Mouse (Mus musculus) liver, embryonic 11.5 days (tissue): Measurements from ENCODE around the gene Cd244a. TPM values are rescaled to one million over a fixed set of nuclear protein-coding genes. Genes with fewer than 3 reads are reported as not detected.

Source experiments
- ATAC-seq: fragments of 200-750 bp; cut with Nextera tagmentation; replicated peaks from 2 replicates; pipeline ENCODE4 v1.8.0; 2017; ENCODE audit warnings: moderate number of reproducible peaks, mild to moderate bottlenecking, moderate TSS enrichment, moderate library complexity; ENCODE audit not compliant: low FRiP score
- DNase-seq: peaks from one replicate; pipeline ENCODE4 v3.0.0-alpha.2; 2017; ENCODE audit warnings: low spot score
- H3K27ac ChIP-seq: fragments of 300-500 bp; sonication (generic); 2 replicates; pipeline ENCODE4 v1.5.1; 2014; ENCODE audit warnings: mild to moderate bottlenecking, low read depth, low read length, control low read depth
- H3K27me3 ChIP-seq: fragments of 300-500 bp; sonication (generic); replicated peaks from 2 replicates; pipeline ENCODE4 v1.6.1; 2014; ENCODE audit warnings: low read length, mixed read lengths; ENCODE audit not compliant: control insufficient read depth, insufficient read depth
- H3K36me3 ChIP-seq: fragments of 300-500 bp; sonication (generic); 2 replicates; pipeline ENCODE4 v1.6.1; 2014; ENCODE audit warnings: mild to moderate bottlenecking, low read length, moderate library complexity, mixed read lengths; ENCODE audit not compliant: control insufficient read depth, insufficient read depth
- H3K4me1 ChIP-seq: fragments of 300-500 bp; sonication (generic); replicated peaks from 2 replicates; pipeline ENCODE4 v1.6.1; 2014; ENCODE audit warnings: low read length, mixed read lengths; ENCODE audit not compliant: control insufficient read depth, insufficient read depth
- H3K4me2 ChIP-seq: fragments of 300-500 bp; sonication (generic); 2 replicates; pipeline ENCODE4 v1.6.1; 2014; ENCODE audit warnings: mild to moderate bottlenecking, control low read depth, moderate library complexity
- H3K4me3 ChIP-seq: fragments of 300-500 bp; sonication (generic); 2 replicates; pipeline ENCODE4 v1.5.1; 2014; ENCODE audit warnings: low read depth, low read length, control low read depth
- H3K9ac ChIP-seq: fragments of 300-500 bp; sonication (generic); 2 replicates; pipeline ENCODE4 v1.6.1; 2014; ENCODE audit warnings: low read depth, low read length, control low read depth
- H3K9me3 ChIP-seq: fragments of 300-500 bp; sonication (generic); 2 replicates; pipeline ENCODE4 v1.6.1; 2016; ENCODE audit warnings: low read length, inconsistent platforms, mixed read lengths; ENCODE audit not compliant: control insufficient read depth
- WGBS: fragments of 180-500 bp; shearing (Covaris S2); extraction: QIAGEN DNeasy Blood & Tissue Kit; methylation state at CpG from one replicate; pipeline ENCODE4 v1.1.7; 2014; 5-methylcytosine and 5-hydroxymethylcytosine counted together
- polyA plus RNA-seq: library from polyadenylated mRNA; unstranded; fragments of >200 nt; fragmentation: Nextera tagmentation; extraction: Ambion mirVana; gene quantifications from 2 replicates; pipeline ENCODE4 v1.2.1, GENCODE M21; 2014

Gene Cd244a
- polyA plus RNA-seq, 1 experiment from 2014 or later: 0.63 TPM

DNA sequence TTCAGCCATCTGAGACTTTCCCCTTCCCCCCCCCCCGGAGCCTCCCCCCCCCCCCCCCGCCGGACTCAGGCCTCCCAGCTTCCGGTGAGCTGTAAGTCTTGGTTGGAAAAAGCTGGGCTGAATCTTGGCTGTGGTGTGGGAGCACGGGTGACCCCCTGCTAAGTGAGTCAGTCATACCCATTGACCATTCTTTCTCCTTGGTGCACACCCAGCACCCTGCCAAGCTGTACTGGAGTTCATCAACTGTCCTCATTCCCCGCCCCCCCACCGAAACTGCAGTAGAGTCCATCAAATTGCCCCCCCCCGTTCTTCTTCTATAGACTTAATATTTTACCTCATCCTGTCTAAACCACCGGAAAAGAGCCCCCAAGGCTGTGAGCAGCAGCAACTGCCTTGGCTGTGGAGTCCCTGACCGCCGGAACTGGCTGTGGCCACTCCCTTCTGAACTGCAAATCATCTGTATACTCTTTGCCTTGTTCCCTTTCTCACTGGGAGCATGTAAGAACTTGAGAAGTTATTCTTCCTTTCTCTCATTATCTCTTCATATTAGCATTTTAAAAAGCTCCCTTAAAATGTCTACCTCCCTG lies 2.7 kb downstream of the Cd244a start:
- DNase-seq: no peak
- H3K4me3 ChIP-seq: no peak overlapping the region
- peak overlapping the region; percentile 34; the same call in 1 of the 2 replicates for H3K27ac ChIP-seq
- no peak overlapping the region for H3K9ac ChIP-seq
- no peaks in the 10 kb centered on the region for H3K9me3 ChIP-seq
- WGBS: 44% methylated on average over 7 of the region's 11 CpGs
- peaks cover 7% of the 10 kb centered on the region for H3K4me1 ChIP-seq
- no peaks in the 10 kb centered on the region for H3K36me3 ChIP-seq
- no peak for ATAC-seq
- H3K4me2 ChIP-seq: peak overlapping the region; percentile 37; the same call in 1 of the 2 replicates
- H3K27me3 ChIP-seq: 0 out of 2 replicates have a peak, but pooled peaks cover 2% of the 10 kb centered on the region

DNA sequence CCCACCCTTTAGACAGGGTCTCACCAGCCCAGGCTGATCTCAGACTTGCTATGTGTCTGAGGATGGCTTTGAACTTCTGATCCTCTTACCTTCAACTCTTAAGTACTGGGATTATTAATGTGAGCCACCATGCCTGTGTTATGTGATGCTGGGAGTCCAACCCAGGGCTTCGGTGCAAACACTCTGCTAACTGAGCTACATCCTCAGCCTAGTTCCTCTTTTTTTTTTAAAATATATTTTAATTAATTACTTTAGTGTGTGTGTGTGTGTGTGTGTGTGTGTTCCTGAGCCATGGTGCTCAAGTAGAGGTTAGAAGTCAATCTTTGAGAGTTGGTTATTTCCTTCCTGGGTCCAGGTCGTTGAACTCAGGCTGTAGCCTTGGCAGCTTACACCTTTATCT lies 4.0 kb downstream of the Cd244a start:
- Histone ChIP-seq H3K27me3 (0 out of 2 replicates have a peak, but pooled peaks cover 2% of the 10 kb centered on the region), H3K4me2 (no peak overlapping the region), H3K9me3 (no peaks in the 10 kb centered on the region), H3K36me3 (no peaks in the 10 kb centered on the region), H3K9ac (no peak overlapping the region), H3K27ac (no peak overlapping the region), H3K4me3 (no peak overlapping the region), H3K4me1 (peaks cover 7% of the 10 kb centered on the region)
- 65% methylated on average over 2 of the region's 2 CpGs for WGBS
- ATAC-seq (no peak), DNase-seq (no peak)

DNA sequence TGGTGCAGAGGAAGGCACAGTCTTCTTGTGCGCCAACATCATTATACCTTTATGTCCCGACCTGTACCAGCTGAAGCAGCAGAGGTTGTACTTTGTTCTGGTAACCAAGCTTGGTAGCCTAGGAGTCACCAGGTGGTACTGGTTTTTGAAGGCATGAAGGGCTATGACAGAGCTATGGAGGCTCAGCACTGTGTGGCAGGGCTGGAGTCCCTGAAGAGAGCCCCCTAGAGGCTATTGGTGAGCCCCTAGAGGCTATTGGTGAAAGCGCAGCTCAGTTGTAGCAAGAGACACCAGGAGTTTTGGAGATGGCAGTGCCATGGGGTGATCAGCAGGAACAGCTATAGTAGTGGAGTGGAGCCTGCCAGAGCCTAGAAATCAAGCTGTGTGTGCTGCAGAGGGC lies 5.3 kb downstream of the Cd244a start:
- Histone ChIP-seq H3K4me1 (peaks cover 7% of the 10 kb centered on the region), H3K27ac (no peak overlapping the region), H3K9ac (no peak overlapping the region), H3K4me3 (no peak overlapping the region), H3K27me3 (0 out of 2 replicates have a peak, but pooled peaks cover 2% of the 10 kb centered on the region), H3K36me3 (no peaks in the 10 kb centered on the region), H3K4me2 (no peak overlapping the region), H3K9me3 (no peaks in the 10 kb centered on the region)
- DNase-seq: no peak
- 60% methylated on average over 3 of the region's 3 CpGs for WGBS
- ATAC-seq: peak; percentile 55

DNA sequence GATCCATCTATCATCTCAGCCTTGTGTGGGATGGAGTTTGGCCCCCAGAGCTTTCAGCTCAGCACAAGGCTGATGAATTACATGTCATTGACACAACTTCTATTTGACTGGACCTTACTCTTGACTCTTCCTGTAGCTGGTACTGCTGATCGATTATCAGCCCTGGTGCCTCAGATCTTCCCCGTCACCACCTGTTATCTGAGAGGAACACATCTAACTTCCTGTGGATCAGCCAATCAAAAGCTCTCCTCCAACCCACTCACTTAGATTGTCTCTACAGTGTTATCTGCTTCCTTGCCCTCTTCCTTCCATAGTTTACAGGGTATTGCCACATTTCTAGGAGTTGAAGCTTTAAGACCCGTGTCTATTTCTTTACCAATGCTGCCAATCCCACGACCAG lies 6.9 kb downstream of the Cd244a start:
- 18% methylated on average over 4 of the region's 4 CpGs for WGBS
- no peak overlapping the region for H3K4me3 ChIP-seq
- H3K9me3 ChIP-seq: no peaks in the 10 kb centered on the region
- ATAC-seq (no peak), DNase-seq (no peak)
- H3K27ac ChIP-seq: no peak overlapping the region
- 0 out of 2 replicates have a peak, but pooled peaks cover 2% of the 10 kb centered on the region for H3K27me3 ChIP-seq
- peaks cover 7% of the 10 kb centered on the region for H3K4me1 ChIP-seq
- no peak overlapping the region for H3K9ac ChIP-seq
- H3K36me3 ChIP-seq: no peaks in the 10 kb centered on the region
- H3K4me2 ChIP-seq: no peak overlapping the region

- Histone ChIP-seq H3K9ac (no peak overlapping the region), H3K4me2 (no peak overlapping the region), H3K4me1 (peaks cover 7% of the 10 kb centered on the region), H3K36me3 (no peaks in the 10 kb centered on the region), H3K27ac (no peak overlapping the region), H3K4me3 (no peak overlapping the region), H3K9me3 (no peaks in the 10 kb centered on the region), H3K27me3 (0 out of 2 replicates have a peak, but pooled peaks cover 2% of the 10 kb centered on the region)
- DNase-seq: no peak
- WGBS: 19% methylated on average over 8 of the region's 8 CpGs
- ATAC-seq: no peak
Observed at GRCm38 (mm10) chr1:171566777-171567176, 7.8 kb downstream of the Cd244a start.

DNA sequence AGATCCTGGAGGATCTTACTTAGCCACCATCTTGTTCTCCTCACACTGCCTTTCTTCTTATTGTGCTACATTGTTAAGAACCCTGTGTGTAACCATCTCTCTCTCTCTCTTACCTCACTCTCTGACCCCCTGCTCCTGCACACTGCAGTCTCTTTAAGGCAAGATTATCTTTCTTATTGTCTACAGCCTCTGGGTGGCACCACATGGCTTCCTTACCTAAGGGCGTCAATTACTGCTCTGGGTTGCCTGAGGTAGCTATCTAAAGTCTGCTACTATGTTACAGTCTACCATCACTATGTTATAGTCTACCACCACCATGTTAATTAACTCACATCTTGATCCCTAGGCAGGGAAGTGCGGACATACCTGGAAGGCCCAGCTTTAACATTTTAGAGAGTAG lies 9.4 kb downstream of the Cd244a start:
- Histone ChIP-seq H3K27me3 (0 out of 2 replicates have a peak, but pooled peaks cover 2% of the 10 kb centered on the region), H3K36me3 (no peaks in the 10 kb centered on the region), H3K4me2 (no peak overlapping the region), H3K9me3 (no peaks in the 10 kb centered on the region), H3K4me1 (peaks cover 7% of the 10 kb centered on the region), H3K4me3 (no peak overlapping the region), H3K27ac (no peak overlapping the region), H3K9ac (no peak overlapping the region)
- ATAC-seq: no peak
- DNase-seq: no peak
- WGBS: 71% methylated on average over 2 of the region's 2 CpGs

DNA sequence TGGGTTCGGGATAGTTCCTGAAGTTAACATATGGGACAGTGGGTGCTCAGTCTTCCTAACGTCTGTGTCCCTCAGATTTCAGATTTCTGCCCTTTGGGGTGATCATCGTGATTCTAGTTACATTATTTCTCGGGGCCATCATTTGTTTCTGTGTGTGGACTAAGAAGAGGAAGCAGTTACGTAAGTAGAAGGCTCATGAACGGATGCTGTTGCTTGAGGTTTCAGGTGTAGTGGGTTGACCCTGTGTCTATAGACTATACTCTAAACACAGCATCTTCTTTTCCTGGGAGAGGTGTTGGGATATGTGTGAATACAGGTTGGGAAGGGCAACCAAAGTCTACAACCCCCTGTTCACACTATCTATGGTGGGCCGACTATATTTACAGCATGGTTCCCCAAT lies 18.2 kb downstream of the Cd244a start:
- no peaks in the 10 kb centered on the region for H3K4me1 ChIP-seq
- no peak overlapping the region for H3K4me2 ChIP-seq
- H3K27me3 ChIP-seq: no peaks in the 10 kb centered on the region
- no peak overlapping the region for H3K4me3 ChIP-seq
- WGBS: 76% methylated on average over 7 of the region's 7 CpGs
- DNase-seq (no peak), ATAC-seq (no peak)
- H3K36me3 ChIP-seq: no peaks in the 10 kb centered on the region
- H3K27ac ChIP-seq: no peak overlapping the region
- H3K9ac ChIP-seq: no peak overlapping the region
- no peaks in the 10 kb centered on the region for H3K9me3 ChIP-seq

DNA sequence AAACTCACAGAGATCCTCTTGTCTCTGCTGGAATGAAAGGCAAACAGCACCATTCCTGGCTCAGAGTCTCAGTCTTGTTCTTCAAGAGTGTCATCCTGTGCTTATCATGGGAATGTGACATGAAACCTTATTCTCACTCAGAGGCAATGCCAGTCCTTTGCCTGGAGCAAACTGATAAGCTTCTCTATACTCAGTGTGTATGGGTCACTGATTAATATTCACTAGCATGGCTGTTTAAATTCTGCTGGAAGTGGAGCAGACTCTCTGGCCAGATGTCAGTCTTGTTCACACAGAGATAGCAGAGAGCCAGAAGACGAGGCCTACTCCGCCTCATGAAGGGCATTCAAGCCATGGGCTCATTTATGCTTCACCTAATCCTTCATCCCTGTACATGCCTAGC lies 25.6 kb downstream of the Cd244a start:
- no peak overlapping the region for H3K27ac ChIP-seq
- H3K9me3 ChIP-seq: no peaks in the 10 kb centered on the region
- DNase-seq: no peak
- WGBS: 50% methylated on average over 2 of the region's 2 CpGs
- H3K9ac ChIP-seq: no peak overlapping the region
- H3K4me3 ChIP-seq: no peak overlapping the region
- H3K36me3 ChIP-seq: no peaks in the 10 kb centered on the region
- ATAC-seq: peak; percentile 91
- no peak overlapping the region for H3K4me2 ChIP-seq
- H3K27me3 ChIP-seq: no peaks in the 10 kb centered on the region
- peaks cover 6% of the 10 kb centered on the region for H3K4me1 ChIP-seq

DNA sequence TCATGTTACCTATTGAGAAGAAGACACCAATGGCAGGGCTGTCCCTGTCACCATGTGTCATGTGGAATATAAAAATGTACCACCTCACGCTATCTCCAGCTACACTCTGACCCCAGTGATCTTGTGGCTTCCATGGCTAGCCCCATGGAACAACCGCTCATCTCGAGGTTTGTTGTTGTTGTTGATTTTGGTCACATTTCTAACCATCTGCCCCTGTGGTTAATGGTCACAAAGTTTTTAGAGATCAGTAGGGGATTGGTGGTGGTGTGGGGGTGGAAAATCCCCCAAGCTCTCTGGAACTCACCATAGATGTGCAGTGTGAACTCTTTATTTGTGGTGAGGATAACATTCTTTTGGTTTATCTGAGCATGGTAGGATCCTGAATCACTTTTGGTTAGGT lies 45.7 kb downstream of the Cd244a start:
- WGBS: 65% methylated on average over 3 of the region's 3 CpGs
- DNase-seq (no peak), ATAC-seq (no peak)
- Histone ChIP-seq H3K4me3 (no peak overlapping the region), H3K4me1 (no peaks in the 10 kb centered on the region), H3K36me3 (no peaks in the 10 kb centered on the region), H3K9me3 (no peaks in the 10 kb centered on the region), H3K27me3 (no peaks in the 10 kb centered on the region), H3K4me2 (no peak overlapping the region), H3K9ac (no peak overlapping the region), H3K27ac (no peak overlapping the region)
